In the genomic region with DNA sequence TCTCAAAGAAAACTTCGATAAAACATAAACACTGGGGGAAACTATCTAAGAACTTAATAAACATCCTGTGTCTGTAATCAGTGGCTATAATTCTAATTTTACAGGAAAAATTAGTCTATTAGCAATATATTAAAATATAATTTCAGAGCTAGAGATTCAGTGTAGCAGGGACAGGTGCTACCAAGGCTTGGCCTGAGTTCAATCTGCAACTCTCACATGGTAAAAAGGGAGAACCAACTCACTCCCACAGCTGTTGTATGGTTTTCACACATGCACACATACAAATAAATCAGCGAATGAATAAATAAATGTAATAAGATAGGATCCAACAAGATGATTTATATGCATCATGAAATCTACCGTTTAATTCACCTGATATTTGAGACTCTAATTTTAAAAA, we compare ENCODE assay signal across 21 mouse cellular contexts.
DNase-seq lines count a peak whose midpoint lies in the region; ATAC-seq and TF ChIP-seq lines count a peak whose summit lies in the region.
"Had no signal": no experiment of that assay in that cellular context is flagged by ENCODE, and none has a peak within 500 bp of the region (broad histone marks: within the 10 kb centered on the region; RNA-seq: fewer than 3 reads in every experiment).

No protein-coding gene starts in this region.

- H3K36me3 ChIP-seq in midbrain, embryonic 11.5 days (ENCODE audit: control insufficient read depth, insufficient read depth, low read length): no peaks in the 10 kb centered on the region
- no peaks in the 10 kb centered on the region for H3K36me3 ChIP-seq in midbrain, postnatal 0 days (ENCODE audit: insufficient read depth, low read length)
- H3K36me3 ChIP-seq in myocyte (ENCODE audit: control insufficient read depth, insufficient read depth): no peaks in the 10 kb centered on the region
- H3K36me3 ChIP-seq: G1E had no signal

- H3K9ac ChIP-seq in midbrain, embryonic 11.5 days (ENCODE audit: low read length): no peak overlapping the region
- no peak overlapping the region for H3K9ac ChIP-seq in midbrain, postnatal 0 days (replicated peaks; ENCODE audit: low read length, poor library complexity, severe bottlenecking)

- no peak overlapping the region for H3K27ac ChIP-seq in midbrain, embryonic 11.5 days (ENCODE audit: low read depth, low read length)
- no peak overlapping the region for H3K27ac ChIP-seq in midbrain, postnatal 0 days (ENCODE audit: low read depth, low read length)

- DNase-seq in cerebellum, postnatal 10 days: peak; percentile 8 to 16
- DNase-seq in cerebellum, adult 18-20 months: no peak
- DNase-seq in midbrain, embryonic 11.5 days (ENCODE audit: low spot score, missing footprints): peak; percentile 56
- DNase-seq in midbrain, postnatal 0 days (ENCODE audit: low spot score): no peak
- DNase-seq in urinary bladder, postnatal 14 days (ENCODE audit: low spot score): no peak
- DNase-seq: adrenal gland, adult 2 months; adrenal gland, adult 8-10 months; adrenal gland, postnatal 10 days; adrenal gland, postnatal 14 days; adrenal gland, postnatal 25 days; adrenal gland, postnatal 36 days; B cell, adult 2 months; cerebellum, adult 11 months; cerebellum, adult 11-12 months; cerebellum, adult 2 months had no signal

- TF ChIP-seq POLR2A in myocyte (IDR thresholded peaks at IDR 0.05; ENCODE audit: insufficient read length, low read depth): no peak

- H3K9me3 ChIP-seq in midbrain, embryonic 11.5 days (ENCODE audit: control insufficient read depth, low read length): no peaks in the 10 kb centered on the region
- H3K9me3 ChIP-seq in midbrain, postnatal 0 days (ENCODE audit: low read length): no peaks in the 10 kb centered on the region
- H3K9me3 ChIP-seq: G1E had no signal

- H3ac ChIP-seq in myocyte (ENCODE audit: control insufficient read depth, insufficient read length): no peak overlapping the region

- 82% methylated on average over 3 of the region's 3 CpGs for WGBS in midbrain, embryonic 11.5 days
- 86% methylated on average over 3 of the region's 3 CpGs for WGBS in midbrain, postnatal 0 days

- no peaks in the 10 kb centered on the region for H3K79me2 ChIP-seq in myocyte (ENCODE audit: control insufficient read depth, insufficient read depth)

- no peaks in the 10 kb centered on the region for H3K27me3 ChIP-seq in midbrain, embryonic 11.5 days (ENCODE audit: control insufficient read depth, insufficient read depth, low read length)
- H3K27me3 ChIP-seq in midbrain, postnatal 0 days (ENCODE audit: insufficient read depth, low read length): no peaks in the 10 kb centered on the region
- H3K27me3 ChIP-seq in myocyte (ENCODE audit: control insufficient read depth, insufficient read depth, insufficient read length): no peaks in the 10 kb centered on the region
- H3K27me3 ChIP-seq: CH12.LX had no signal

- no peak for ATAC-seq in midbrain, embryonic 11.5 days (ENCODE audit: low FRiP score)
- ATAC-seq in midbrain, postnatal 0 days (ENCODE audit: low FRiP score): no peak
- ATAC-seq: activated CD4-positive, CD25-positive, alpha-beta regulatory T cell, adult 4 months; CD4-positive, CD25-positive, alpha-beta regulatory T cell, adult 4 months; Patski had no signal

- H3K4me1 ChIP-seq in midbrain, embryonic 11.5 days (ENCODE audit: control insufficient read depth, insufficient read depth, low read length): no peaks in the 10 kb centered on the region
- no peaks in the 10 kb centered on the region for H3K4me1 ChIP-seq in midbrain, postnatal 0 days (ENCODE audit: insufficient read depth, low read length)

- H3K4me2 ChIP-seq in midbrain, embryonic 11.5 days: no peak overlapping the region
- H3K4me2 ChIP-seq in midbrain, postnatal 0 days (ENCODE audit: low read depth, low read length, poor library complexity, severe bottlenecking): no peak overlapping the region
- peak overlapping the region; percentile 30 for H3K4me2 ChIP-seq in myocyte (ENCODE audit: low read depth)

- TF ChIP-seq CTCF in midbrain, postnatal 0 days (IDR thresholded peaks at IDR 0.05): no peak

- H3K4me3 ChIP-seq in midbrain, embryonic 11.5 days (ENCODE audit: low read depth, low read length): no peak overlapping the region
- no peak overlapping the region for H3K4me3 ChIP-seq in midbrain, postnatal 0 days (ENCODE audit: low read depth, low read length)
- no peak overlapping the region for H3K4me3 ChIP-seq in myocyte

TF ChIP-seq in myocyte, 11 proteins besides CTCF, POLR2A, EP300 and RAD21:
- peak in 2 of 3 experiments; percentile 41 to 58 for TF ChIP-seq MYOG (IDR thresholded peaks at IDR 0.05; ENCODE audit: control insufficient read depth in 1 of 3, insufficient read depth in 1 of 3, insufficient read length in 2 of 3, low read depth in 2 of 3)
- TF ChIP-seq MYOD1 (IDR thresholded peaks at IDR 0.05; ENCODE audit: control insufficient read depth in 1 of 3, insufficient read length in 2 of 3, low read depth in 2 of 3): peak; percentile 49 to 80 (median 72)
- no peak for TF ChIP-seq TCF3 (IDR thresholded peaks at IDR 0.05; ENCODE audit: insufficient read length, low read depth)
- no peak for TF ChIP-seq E2F4 (IDR thresholded peaks at IDR 0.05; ENCODE audit: insufficient read depth)
- no peak for TF ChIP-seq POLR2AphosphoS2 (IDR thresholded peaks at IDR 0.05; ENCODE audit: insufficient read length, low read depth)
- TF ChIP-seq TCF12 (IDR thresholded peaks at IDR 0.05; ENCODE audit: insufficient read depth, poor library complexity, severe bottlenecking): peak; percentile 78
- TF ChIP-seq MAX (IDR thresholded peaks at IDR 0.05; ENCODE audit: low read depth): no peak
- TF ChIP-seq CEBPB (IDR thresholded peaks at IDR 0.05; ENCODE audit: insufficient read depth, poor library complexity, severe bottlenecking): no peak
- TF ChIP-seq USF1 (IDR thresholded peaks at IDR 0.05; ENCODE audit: low read depth): no peak
- TF ChIP-seq REST (IDR thresholded peaks at IDR 0.05; ENCODE audit: insufficient read depth, insufficient read length): no peak

Comparison
In these comparisons a context has a peak if more than half of its experiments do, and no peak if none do; other contexts are left out.
1. DNase-seq: peak in cerebellum, postnatal 10 days (2 of 2) and midbrain, embryonic 11.5 days (single experiment); none in cerebellum, adult 18-20 months (0 of 2), midbrain, postnatal 0 days (single experiment) and urinary bladder, postnatal 14 days (single experiment).